Mouse (Mus musculus) heart, embryonic 13.5 days (tissue): ENCODE results near the gene Bach2. TPM values are rescaled to one million over a fixed set of nuclear protein-coding genes. Genes with fewer than 3 reads are reported as not detected.

Experiments used
- ATAC-seq: fragments of 200-750 bp; cut with Nextera tagmentation; 2 replicates; pipeline ENCODE4 v1.8.0; 2017; ENCODE audit warnings: moderate TSS enrichment; ENCODE audit not compliant: insufficient number of reproducible peaks, low FRiP score, low TSS enrichment; ENCODE audit errors: extremely low read depth
- H3K27ac ChIP-seq: fragments of 300-500 bp; sonication (generic); replicated peaks from 2 replicates; pipeline ENCODE4 v1.5.1; 2015; ENCODE audit warnings: moderate library complexity, mild to moderate bottlenecking, inconsistent platforms
- H3K27me3 ChIP-seq: fragments of 300-500 bp; sonication (generic); replicated peaks from 2 replicates; pipeline ENCODE4 v1.6.1; 2015; ENCODE audit warnings: mild to moderate bottlenecking, inconsistent platforms
- H3K36me3 ChIP-seq: fragments of 300-500 bp; sonication (generic); 2 replicates; pipeline ENCODE4 v1.6.1; 2015; ENCODE audit warnings: mild to moderate bottlenecking, inconsistent platforms
- H3K4me1 ChIP-seq: fragments of 300-500 bp; sonication (generic); 2 replicates; pipeline ENCODE4 v1.6.1; 2015; ENCODE audit warnings: inconsistent platforms
- H3K4me2 ChIP-seq: fragments of 300-500 bp; sonication (generic); 2 replicates; pipeline ENCODE4 v1.6.1; 2015; ENCODE audit warnings: inconsistent platforms, mild to moderate bottlenecking, moderate library complexity
- H3K4me3 ChIP-seq: fragments of 300-500 bp; sonication (generic); 2 replicates; pipeline ENCODE4 v1.5.1; 2015; ENCODE audit warnings: moderate library complexity, mild to moderate bottlenecking, inconsistent platforms
- H3K9ac ChIP-seq: fragments of 300-500 bp; sonication (generic); 2 replicates; pipeline ENCODE4 v1.6.1; 2015; ENCODE audit warnings: inconsistent platforms, mild to moderate bottlenecking, moderate library complexity
- H3K9me3 ChIP-seq: fragments of 300-500 bp; sonication (generic); 2 replicates; pipeline ENCODE4 v1.6.1; 2016; ENCODE audit warnings: inconsistent platforms
- WGBS: fragments of 180-500 bp; shearing (Covaris S2); methylation state at CpG from one replicate; pipeline ENCODE4 v1.1.7; 2015; ENCODE audit warnings: mixed read lengths; 5-methylcytosine and 5-hydroxymethylcytosine counted together
- polyA plus RNA-seq: library from polyadenylated mRNA; unstranded; fragments of >200 nt; fragmentation: Nextera tagmentation; extraction: Ambion mirVana; gene quantifications from 2 replicates; pipeline ENCODE4 v1.2.1, GENCODE M21; 2015

The Bach2 gene
- polyA plus RNA-seq: 7.0 and 7.1 TPM in 2 replicates

DNA sequence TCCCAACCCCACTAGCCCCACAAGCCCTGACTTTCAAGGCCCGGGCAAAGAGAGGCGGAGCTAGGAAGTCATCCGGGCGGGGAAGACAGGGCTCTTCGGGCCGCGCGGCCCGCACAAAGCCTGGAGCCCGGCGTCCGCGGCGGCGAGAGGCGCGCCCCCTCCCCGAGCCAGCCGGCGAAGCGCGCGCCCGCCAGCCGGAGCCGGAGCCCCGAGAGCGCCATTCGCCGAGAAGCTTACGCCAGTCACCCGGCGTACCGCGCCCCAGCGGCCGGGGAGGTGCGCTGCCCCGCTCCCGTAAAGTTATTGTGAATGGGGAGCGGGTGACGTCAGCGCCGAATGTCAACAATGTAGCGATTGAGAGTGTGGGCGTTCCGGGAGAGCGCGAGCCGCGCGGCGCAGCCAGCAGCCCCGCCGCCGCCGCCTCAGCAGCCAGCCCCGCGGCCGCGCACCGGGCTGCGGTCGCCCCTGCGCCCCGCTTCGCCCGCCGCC is at the start of gene Bach2:
Gene Bach2 (plus strand): TSS at position 439 of the 489 bp plus-strand sequence.
- Histone ChIP-seq H3K4me1 (peaks cover 31% of the 10 kb centered on the region), H3K27ac (peak within 1 kb of the TSS; percentile 94), H3K9ac (peak within 1 kb of the TSS; percentile 95), H3K27me3 (peaks cover 19% of the 10 kb centered on the region; the same call in 1 of the 2 replicates), H3K9me3 (no peaks in the 10 kb centered on the region), H3K36me3 (no peaks in the 10 kb centered on the region), H3K4me2 (peak within 1 kb of the TSS; percentile 87), H3K4me3 (peak within 1 kb of the TSS; percentile 95)
- WGBS: under 1% methylated on average over 68 of the region's 69 CpGs
- ATAC-seq: peak; percentile 75

DNA sequence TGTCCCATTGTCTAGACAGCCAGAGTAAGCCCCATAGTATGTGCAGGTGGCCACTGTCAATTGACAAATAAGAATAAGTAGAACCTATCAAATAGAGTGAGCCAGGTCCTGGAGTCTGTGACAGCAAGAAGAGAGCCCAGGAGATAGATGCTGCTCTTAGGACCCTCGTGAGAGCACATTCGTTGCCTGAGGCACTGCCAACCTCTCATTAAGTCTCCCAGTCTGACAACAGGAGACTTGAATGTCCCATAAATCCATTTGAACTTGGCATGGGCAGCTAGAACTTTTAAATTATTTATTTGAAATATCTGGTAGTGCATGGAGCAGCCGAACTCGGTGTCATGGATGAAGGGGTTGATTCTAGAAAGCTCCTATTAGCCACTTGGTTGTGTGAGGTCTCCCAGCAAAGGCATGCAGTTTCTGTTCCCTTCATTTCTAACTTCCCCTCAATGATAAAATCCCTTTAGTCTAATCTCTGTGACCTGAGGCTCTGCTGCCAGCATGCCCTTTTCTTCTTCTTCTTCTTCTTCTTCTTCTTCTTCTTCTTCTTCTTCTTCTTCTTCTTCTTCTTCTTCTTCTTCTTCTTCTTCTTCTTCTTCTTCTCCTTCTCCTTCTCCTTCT is 49.1 kb upstream of the Bach2 start:
- H3K27ac ChIP-seq: no peak overlapping the region

DNA sequence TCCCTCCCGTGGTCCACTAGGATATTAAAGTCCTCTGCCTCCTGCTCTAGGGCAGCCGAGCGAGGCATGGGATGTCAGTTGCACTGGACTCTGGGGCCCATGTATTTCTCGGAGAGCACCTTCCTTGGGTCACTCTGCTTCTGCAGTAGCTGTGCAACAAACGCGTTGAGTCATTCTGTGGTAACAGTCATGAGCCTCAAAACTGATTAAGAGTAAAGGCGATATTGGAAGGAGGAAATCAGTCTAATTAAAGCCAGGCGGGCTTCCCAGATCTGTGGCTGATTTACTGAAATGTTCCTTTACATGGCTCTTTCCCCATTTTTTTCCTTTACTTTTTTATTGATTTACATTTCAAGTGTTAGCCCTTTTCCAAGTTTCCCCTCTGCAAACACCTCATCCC is 48.1 kb upstream of the Bach2 start:
- Histone ChIP-seq H3K4me2 (no peak overlapping the region), H3K36me3 (no peaks in the 10 kb centered on the region), H3K9ac (no peak overlapping the region), H3K27me3 (0 out of 2 replicates have a peak, but pooled peaks cover 4% of the 10 kb centered on the region), H3K27ac (no peak overlapping the region), H3K4me3 (no peak overlapping the region), H3K9me3 (no peaks in the 10 kb centered on the region), H3K4me1 (peaks cover 18% of the 10 kb centered on the region)
- WGBS: 69% methylated on average over 8 of the region's 8 CpGs
- ATAC-seq: no peak

More for the DNA sequence above, 49.1 kb upstream of the Bach2 start:
- 0 out of 2 replicates have a peak, but pooled peaks cover 4% of the 10 kb centered on the region for H3K27me3 ChIP-seq
- no peak overlapping the region for H3K4me3 ChIP-seq
- no peaks in the 10 kb centered on the region for H3K36me3 ChIP-seq
- no peak overlapping the region for H3K4me2 ChIP-seq
- H3K4me1 ChIP-seq: peaks cover 13% of the 10 kb centered on the region
- no peak for ATAC-seq
- no peak overlapping the region for H3K9ac ChIP-seq
- H3K9me3 ChIP-seq: no peaks in the 10 kb centered on the region
- WGBS: 80% methylated on average over 4 of the region's 4 CpGs

DNA sequence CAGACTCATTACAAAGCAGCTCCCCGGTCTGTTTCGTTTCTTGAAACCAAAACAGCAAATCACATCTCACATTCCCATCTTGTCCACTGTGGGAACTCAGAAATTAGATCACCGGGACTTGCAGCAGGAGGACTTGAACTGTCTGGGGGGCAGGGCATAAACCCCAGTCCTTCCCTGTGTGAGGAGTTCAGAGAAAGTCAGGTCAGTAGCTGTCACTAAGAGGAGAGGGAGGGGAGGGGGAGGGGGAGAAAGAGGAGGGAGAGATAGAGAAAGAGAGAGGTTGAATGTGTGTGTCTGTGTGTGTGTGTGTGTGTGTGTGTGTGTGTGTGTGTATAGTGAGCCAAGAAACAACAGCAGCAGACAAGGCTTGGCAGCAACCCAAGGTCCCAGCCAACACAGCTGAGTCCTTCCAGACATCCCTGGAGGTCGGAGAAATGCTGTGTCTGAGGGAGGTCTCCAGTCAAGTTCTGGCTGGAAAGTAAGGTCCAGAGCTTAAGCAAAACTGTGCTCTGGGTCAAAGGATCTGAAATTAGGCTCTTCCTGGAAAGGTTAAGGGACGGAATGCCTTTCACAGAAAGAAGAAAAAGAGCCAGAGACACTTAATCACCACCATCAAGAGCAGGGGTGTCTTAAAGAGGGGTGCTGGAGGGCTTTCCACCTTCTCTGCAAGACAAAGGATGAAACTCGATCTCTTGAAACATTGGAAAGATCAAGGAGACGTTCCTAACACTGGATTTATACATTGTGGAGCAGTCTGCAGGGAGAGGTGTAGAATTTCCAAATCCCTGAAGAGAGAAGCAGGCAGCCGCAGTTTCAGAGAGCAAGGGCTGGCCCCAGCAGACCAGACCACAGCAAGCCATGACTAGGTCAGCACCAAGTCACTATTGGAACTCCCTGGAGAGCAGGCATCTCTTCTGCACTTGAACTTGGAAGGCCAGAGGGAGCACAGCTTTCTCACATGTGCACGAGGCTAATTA is 42.4 kb upstream of the Bach2 start:
- Histone ChIP-seq H3K9ac (peak overlapping the region; percentile 60), H3K4me1 (peaks cover 38% of the 10 kb centered on the region), H3K4me2 (peak overlapping the region; percentile 49), H3K27ac (peak overlapping the region; percentile 87), H3K4me3 (no peak overlapping the region), H3K36me3 (no peaks in the 10 kb centered on the region), H3K9me3 (no peaks in the 10 kb centered on the region), H3K27me3 (no peaks in the 10 kb centered on the region)
- 18% methylated on average over 9 of the region's 9 CpGs for WGBS
- peak; percentile 66 for ATAC-seq

DNA sequence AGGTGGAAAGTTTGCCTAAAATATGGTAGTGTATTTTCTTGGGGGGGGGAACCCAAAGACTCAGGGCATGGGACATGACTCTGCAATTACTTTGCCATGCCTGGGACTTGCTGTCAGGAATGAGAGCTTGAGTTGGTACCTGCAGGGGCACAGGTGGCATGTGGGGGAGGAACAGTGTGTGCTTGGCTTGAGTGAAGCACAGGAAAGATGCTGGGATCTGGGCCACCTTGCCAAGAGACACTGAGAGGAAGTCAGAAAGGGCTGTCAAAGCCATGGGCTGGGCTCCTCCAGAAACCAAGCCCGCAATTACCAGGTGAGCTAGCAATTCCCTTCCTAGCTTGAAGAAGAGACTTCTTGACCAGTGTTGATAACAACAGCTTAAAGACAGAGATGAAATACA is 40.6 kb upstream of the Bach2 start:
- Histone ChIP-seq H3K4me1 (peaks cover 53% of the 10 kb centered on the region), H3K27me3 (no peaks in the 10 kb centered on the region), H3K4me3 (no peak overlapping the region), H3K9ac (no peak overlapping the region), H3K27ac (no peak overlapping the region), H3K4me2 (no peak overlapping the region), H3K36me3 (no peaks in the 10 kb centered on the region), H3K9me3 (no peaks in the 10 kb centered on the region)
- ATAC-seq: no peak
- 91% methylated on average over 1 of the region's 1 CpGs for WGBS

DNA sequence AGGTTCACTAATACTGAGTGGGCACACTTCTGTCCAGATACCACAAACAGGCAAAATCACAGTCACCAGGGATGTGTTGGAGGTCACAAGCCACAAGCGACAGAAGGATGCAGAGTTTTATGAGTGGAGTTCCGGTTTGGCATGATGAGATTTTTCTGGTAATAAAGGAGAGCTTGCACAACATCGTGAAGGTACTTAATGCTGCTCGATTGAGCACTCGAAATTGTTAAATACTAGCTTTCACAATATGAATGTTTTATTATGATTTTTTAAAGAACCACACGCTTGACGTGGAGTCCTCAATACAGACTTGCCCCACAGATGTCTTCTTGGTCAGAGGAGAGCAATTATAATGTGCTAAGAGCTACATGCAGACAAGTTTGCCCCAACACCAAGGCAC is 40.0 kb upstream of the Bach2 start:
- H3K4me3 ChIP-seq: no peak overlapping the region
- WGBS: 85% methylated on average over 7 of the region's 7 CpGs
- H3K4me2 ChIP-seq: no peak overlapping the region
- peaks cover 53% of the 10 kb centered on the region for H3K4me1 ChIP-seq
- no peak for ATAC-seq
- no peaks in the 10 kb centered on the region for H3K9me3 ChIP-seq
- no peaks in the 10 kb centered on the region for H3K27me3 ChIP-seq
- H3K9ac ChIP-seq: no peak overlapping the region
- H3K36me3 ChIP-seq: no peaks in the 10 kb centered on the region
- no peak overlapping the region for H3K27ac ChIP-seq

DNA sequence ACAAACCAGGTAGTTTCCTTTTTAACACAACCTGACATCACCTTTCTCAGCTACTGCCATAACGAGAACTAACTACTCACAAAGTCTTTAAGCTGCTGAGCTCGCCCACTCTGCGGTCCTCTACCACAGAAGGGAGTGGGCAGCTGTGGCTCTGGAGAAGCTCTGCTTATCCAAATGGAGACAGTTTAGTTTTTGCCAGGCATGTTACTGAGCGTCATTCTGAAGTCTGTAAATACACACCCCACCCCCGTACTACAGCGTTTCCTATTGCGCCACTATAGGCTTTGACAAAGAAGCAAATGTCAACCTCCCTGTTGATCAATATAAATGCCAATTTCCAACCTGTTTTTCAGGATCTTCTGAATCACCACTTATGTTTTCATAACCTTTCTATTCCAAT is 39.4 kb upstream of the Bach2 start:
- H3K4me1 ChIP-seq: peaks cover 53% of the 10 kb centered on the region
- H3K27me3 ChIP-seq: no peaks in the 10 kb centered on the region
- H3K4me3 ChIP-seq: no peak overlapping the region
- no peak overlapping the region for H3K4me2 ChIP-seq
- WGBS: 85% methylated on average over 7 of the region's 7 CpGs
- H3K9me3 ChIP-seq: no peaks in the 10 kb centered on the region
- no peaks in the 10 kb centered on the region for H3K36me3 ChIP-seq
- no peak overlapping the region for H3K27ac ChIP-seq
- no peak overlapping the region for H3K9ac ChIP-seq
- ATAC-seq: no peak

DNA sequence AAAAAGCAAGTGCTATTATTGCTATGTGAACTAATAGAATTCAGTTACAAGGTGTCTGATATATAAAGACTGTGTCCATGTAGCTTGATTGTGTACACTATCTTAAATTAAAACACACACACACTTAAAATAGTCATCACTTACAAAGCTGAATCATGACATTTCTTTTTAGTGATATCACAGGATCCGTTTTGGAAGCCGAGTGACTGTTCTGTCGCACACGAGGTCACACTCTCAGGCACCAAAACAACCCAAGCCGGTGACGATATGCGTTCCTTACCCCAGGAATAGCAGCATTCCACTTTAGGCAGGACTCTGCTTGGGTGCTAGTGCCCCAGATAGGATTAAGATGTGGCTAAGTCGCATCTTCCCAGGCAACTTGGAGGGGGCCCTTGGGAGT is 37.5 kb upstream of the Bach2 start:
- no peaks in the 10 kb centered on the region for H3K9me3 ChIP-seq
- H3K4me3 ChIP-seq: no peak overlapping the region
- ATAC-seq: no peak
- H3K36me3 ChIP-seq: no peaks in the 10 kb centered on the region
- peaks cover 49% of the 10 kb centered on the region for H3K4me1 ChIP-seq
- no peaks in the 10 kb centered on the region for H3K27me3 ChIP-seq
- 31% methylated on average over 8 of the region's 8 CpGs for WGBS
- H3K4me2 ChIP-seq: no peak overlapping the region
- peak overlapping the region; percentile 45 for H3K27ac ChIP-seq
- H3K9ac ChIP-seq: no peak overlapping the region

DNA sequence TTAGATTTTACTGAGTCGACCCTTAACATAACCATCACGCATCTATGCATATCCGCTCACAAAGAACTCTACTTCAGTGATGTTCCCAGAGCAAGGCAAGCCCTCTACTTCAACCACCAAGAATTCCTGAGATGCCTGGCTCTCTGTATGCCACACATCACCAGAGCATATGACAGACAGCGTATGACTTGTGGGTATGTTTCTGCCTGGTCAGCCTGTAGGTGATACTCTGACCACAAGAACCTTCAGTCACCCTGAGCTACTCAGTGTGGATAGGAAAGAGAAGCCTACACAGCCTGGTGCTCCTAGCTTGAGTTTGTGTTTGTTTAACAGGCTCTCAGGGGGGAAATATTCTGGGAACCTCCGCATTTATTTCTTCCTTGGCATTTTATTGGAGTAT is 36.2 kb upstream of the Bach2 start:
- 0 out of 2 replicates have a peak overlapping the region, but pooled peaks have one; percentile 22 for H3K27ac ChIP-seq
- no peaks in the 10 kb centered on the region for H3K27me3 ChIP-seq
- H3K4me2 ChIP-seq: no peak overlapping the region
- ATAC-seq: no peak
- H3K36me3 ChIP-seq: no peaks in the 10 kb centered on the region
- no peak overlapping the region for H3K9ac ChIP-seq
- H3K4me3 ChIP-seq: no peak overlapping the region
- no peaks in the 10 kb centered on the region for H3K9me3 ChIP-seq
- 73% methylated on average over 5 of the region's 5 CpGs for WGBS
- H3K4me1 ChIP-seq: peaks cover 37% of the 10 kb centered on the region

DNA sequence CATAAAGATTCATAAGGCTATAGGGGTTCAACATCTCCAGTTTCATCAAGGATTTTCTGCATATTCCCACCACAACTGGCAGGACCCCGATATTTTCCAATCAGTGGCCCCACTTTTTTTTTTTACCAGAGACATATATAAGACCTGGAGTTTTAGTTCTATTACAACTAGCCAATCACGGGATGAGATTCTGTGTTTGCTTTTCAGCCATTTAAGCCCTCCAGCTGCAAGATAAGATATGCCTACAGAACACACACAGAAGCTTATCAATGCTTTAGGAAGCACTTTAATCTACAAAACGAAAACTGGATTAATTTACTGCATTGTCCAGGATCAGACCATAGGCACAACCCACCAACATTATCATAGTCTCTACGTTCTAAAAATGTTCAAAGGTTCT is 33.8 kb upstream of the Bach2 start:
- WGBS: 45% methylated on average over 4 of the region's 4 CpGs
- ATAC-seq: no peak

DNA sequence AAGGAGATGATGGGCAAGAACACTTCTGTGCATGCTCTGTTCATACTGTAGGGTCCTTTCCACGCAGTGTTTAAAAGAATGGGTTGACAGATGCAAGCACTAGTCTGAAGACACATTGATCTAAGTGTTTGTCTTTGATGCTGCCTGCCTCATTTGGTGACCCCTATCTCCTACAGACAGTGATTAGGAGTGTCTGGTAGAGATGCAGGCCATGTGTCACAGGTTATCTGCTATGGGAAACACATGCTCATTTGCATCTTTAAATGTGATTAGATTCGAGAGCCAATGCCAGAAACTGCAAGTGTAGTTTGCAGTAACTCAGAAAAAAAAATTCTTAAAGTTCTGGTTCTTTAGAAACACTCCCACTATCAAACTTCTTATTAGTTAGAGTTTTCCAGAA is 32.8 kb upstream of the Bach2 start:
- WGBS: 20% methylated on average over 2 of the region's 2 CpGs
- Histone ChIP-seq H3K9me3 (no peaks in the 10 kb centered on the region), H3K4me3 (no peak overlapping the region), H3K36me3 (no peaks in the 10 kb centered on the region), H3K27ac (no peak overlapping the region), H3K4me2 (no peak overlapping the region), H3K27me3 (no peaks in the 10 kb centered on the region), H3K9ac (no peak overlapping the region), H3K4me1 (peaks cover 32% of the 10 kb centered on the region)
- no peak for ATAC-seq

More for the DNA sequence above, 33.8 kb upstream of the Bach2 start:
- Histone ChIP-seq H3K27me3 (no peaks in the 10 kb centered on the region), H3K27ac (no peak overlapping the region), H3K36me3 (no peaks in the 10 kb centered on the region), H3K4me3 (no peak overlapping the region), H3K4me2 (no peak overlapping the region), H3K9ac (no peak overlapping the region), H3K9me3 (no peaks in the 10 kb centered on the region), H3K4me1 (peaks cover 30% of the 10 kb centered on the region)
